Mouse (Mus musculus) retina, embryonic 14.5 days (tissue): ENCODE measurements around the gene Arpc2.

ENCODE experiments used
- DNase-seq: peaks from one replicate; pipeline ENCODE4 v3.0.0-alpha.2; 2015; ENCODE audit warnings: low spot score

The Arpc2 gene

GRCm38 (mm10) chr1:74235938-74236589 lies at the start of gene Arpc2:
Gene Arpc2 (plus strand): TSS chr1:74236084.
- peak; percentile 95 for DNase-seq

GRCm38 (mm10) chr1:74190471-74190870 lies 45.4 kb upstream of the Arpc2 start:
- DNase-seq: no peak

GRCm38 (mm10) chr1:74192711-74193110 lies 43.2 kb upstream of the Arpc2 start:
- DNase-seq: no peak

GRCm38 (mm10) chr1:74194445-74194844 lies 41.4 kb upstream of the Arpc2 start, which contains the start of gene Cxcr1:
Gene Cxcr1 (minus strand): TSS chr1:74194631.
- DNase-seq: no peak

- peak; percentile 64 for DNase-seq
These were observed 39.9 kb upstream of the Arpc2 start for GRCm38 (mm10) chr1:74195961-74196360.

- DNase-seq: no peak
These were observed 39.1 kb upstream of the Arpc2 start for GRCm38 (mm10) chr1:74196621-74197419.

- no peak for DNase-seq
These were observed 38.0 kb upstream of the Arpc2 start for GRCm38 (mm10) chr1:74197726-74198470.

- DNase-seq: no peak
These were observed 36.8 kb upstream of the Arpc2 start for GRCm38 (mm10) chr1:74199046-74199445.

- no peak for DNase-seq
These were observed 34.6 kb upstream of the Arpc2 start for GRCm38 (mm10) chr1:74201048-74201844.

- no peak for DNase-seq
These were observed 32.4 kb upstream of the Arpc2 start for GRCm38 (mm10) chr1:74203457-74203856.

- peak; percentile 73 for DNase-seq
These were observed 30.0 kb upstream of the Arpc2 start for GRCm38 (mm10) chr1:74205881-74206280.

- DNase-seq: no peak
These were observed 29.2 kb upstream of the Arpc2 start for GRCm38 (mm10) chr1:74206642-74207041.

- DNase-seq: no peak
These were observed 28.0 kb upstream of the Arpc2 start for GRCm38 (mm10) chr1:74207906-74208305.

- no peak for DNase-seq
These were observed 26.9 kb upstream of the Arpc2 start for GRCm38 (mm10) chr1:74208941-74209340.

- DNase-seq: no peak
These were observed 16.0 kb upstream of the Arpc2 start for GRCm38 (mm10) chr1:74219922-74220321.

GRCm38 (mm10) chr1:74227317-74227716 lies 8.6 kb upstream of the Arpc2 start:
- DNase-seq: no peak

GRCm38 (mm10) chr1:74229942-74230341 lies 5.9 kb upstream of the Arpc2 start:
- no peak for DNase-seq

GRCm38 (mm10) chr1:74230992-74231391 lies 4.9 kb upstream of the Arpc2 start:
- DNase-seq: no peak

- DNase-seq: no peak
These were observed 870 bp downstream of the Arpc2 start for GRCm38 (mm10) chr1:74236590-74237317.

GRCm38 (mm10) chr1:74237671-74238070 lies 1.8 kb downstream of the Arpc2 start:
- DNase-seq: no peak

- no peak for DNase-seq
These were observed 2.3 kb downstream of the Arpc2 start for GRCm38 (mm10) chr1:74238136-74238535.
